Mouse (Mus musculus) stomach, embryonic 16.5 days (tissue): ENCODE data around the gene Scimp. TPM values are rescaled to one million over a fixed set of nuclear protein-coding genes. Genes with fewer than 3 reads are reported as not detected.

ENCODE experiments used
- ATAC-seq: fragments of 200-750 bp; cut with Nextera tagmentation; 2 replicates; pipeline ENCODE4 v1.8.0; 2017; ENCODE audit warnings: moderate number of reproducible peaks, moderate TSS enrichment; ENCODE audit not compliant: insufficient read depth, low FRiP score
- H3K27ac ChIP-seq: fragments of 300-500 bp; sonication (generic); 2 replicates; pipeline ENCODE4 v1.5.1; 2014; ENCODE audit warnings: low read length
- H3K27me3 ChIP-seq: fragments of 300-500 bp; sonication (generic); 2 replicates; pipeline ENCODE4 v1.6.1; 2014; ENCODE audit warnings: low read length, control low read depth, mixed read lengths; ENCODE audit not compliant: control insufficient read depth, insufficient read depth
- H3K36me3 ChIP-seq: fragments of 300-500 bp; sonication (generic); 2 replicates; pipeline ENCODE4 v1.6.1; 2014; ENCODE audit warnings: low read length; ENCODE audit not compliant: control insufficient read depth, insufficient read depth
- H3K4me1 ChIP-seq: fragments of 300-500 bp; sonication (generic); 2 replicates; pipeline ENCODE4 v1.6.1; 2014; ENCODE audit warnings: low read length, control low read depth, mixed read lengths; ENCODE audit not compliant: control insufficient read depth, insufficient read depth
- H3K4me2 ChIP-seq: fragments of 300-500 bp; sonication (generic); 2 replicates; pipeline ENCODE4 v1.6.1; 2014; ENCODE audit warnings: low read depth, low read length, mixed read lengths
- H3K4me3 ChIP-seq: fragments of 300-500 bp; sonication (generic); replicated peaks from 2 replicates; pipeline ENCODE4 v1.5.1; 2014; ENCODE audit warnings: mild to moderate bottlenecking, low read length
- H3K9ac ChIP-seq: fragments of 300-500 bp; sonication (generic); 2 replicates; pipeline ENCODE4 v1.6.1; 2014; ENCODE audit warnings: low read length
- H3K9me3 ChIP-seq: fragments of 300-500 bp; sonication (generic); replicated peaks from 2 replicates; pipeline ENCODE4 v1.6.1; 2016; ENCODE audit warnings: low read length, control low read depth; ENCODE audit not compliant: control insufficient read depth
- WGBS: fragments of 180-500 bp; shearing (Covaris S2); extraction: QIAGEN DNeasy Blood & Tissue Kit; methylation state at CpG from one replicate; pipeline ENCODE4 v1.1.7; 2014; 5-methylcytosine and 5-hydroxymethylcytosine counted together
- polyA plus RNA-seq: library from polyadenylated mRNA; unstranded; fragments of >200 nt; fragmentation: Nextera tagmentation; extraction: Ambion mirVana; gene quantifications from 2 replicates; pipeline ENCODE4 v1.2.1, GENCODE M21; 2015

Gene Scimp
- polyA plus RNA-seq, 1 experiment from 2014 or later, result 0.66 TPM

- Histone ChIP-seq H3K4me3 (no peak overlapping the region), H3K4me1 (no peaks in the 10 kb centered on the region), H3K9ac (0 out of 2 replicates have a peak overlapping the region, but pooled peaks have one; percentile 51), H3K36me3 (no peaks in the 10 kb centered on the region), H3K9me3 (no peaks in the 10 kb centered on the region), H3K27me3 (no peaks in the 10 kb centered on the region), H3K4me2 (peak overlapping the region; percentile 36), H3K27ac (no peak overlapping the region; the same call in 1 of the 2 replicates)
- WGBS, result 67% methylated on average over 8 of the region's 8 CpGs
- ATAC-seq, result no peak
Observed at GRCm38 (mm10) chr11:70805641-70806175, 6.7 kb downstream of the Scimp start.

- ATAC-seq, result no peak
- no peaks in the 10 kb centered on the region for H3K36me3 ChIP-seq
- H3K4me3 ChIP-seq, result no peak overlapping the region
- H3K9ac ChIP-seq, result no peak overlapping the region
- WGBS, result 72% methylated on average over 3 of the region's 3 CpGs
- no peaks in the 10 kb centered on the region for H3K9me3 ChIP-seq
- H3K4me2 ChIP-seq, result no peak overlapping the region
- no peak overlapping the region; the same call in 1 of the 2 replicates for H3K27ac ChIP-seq
- no peaks in the 10 kb centered on the region for H3K27me3 ChIP-seq
- H3K4me1 ChIP-seq, result no peaks in the 10 kb centered on the region
Observed at GRCm38 (mm10) chr11:70804395-70804794, 8.0 kb downstream of the Scimp start.

- no peaks in the 10 kb centered on the region for H3K9me3 ChIP-seq
- no peak for ATAC-seq
Observed at GRCm38 (mm10) chr11:70803711-70804200, 8.6 kb downstream of the Scimp start.

GRCm38 (mm10) chr11:70802865-70803261 lies 9.5 kb downstream of the Scimp start:
- ATAC-seq, result no peak
- H3K9ac ChIP-seq, result no peak overlapping the region
- no peaks in the 10 kb centered on the region for H3K36me3 ChIP-seq
- no peaks in the 10 kb centered on the region for H3K4me1 ChIP-seq
- H3K4me2 ChIP-seq, result no peak overlapping the region
- no peak overlapping the region for H3K4me3 ChIP-seq
- 70% methylated on average over 2 of the region's 2 CpGs for WGBS
- H3K27ac ChIP-seq, result no peak overlapping the region
- H3K27me3 ChIP-seq, result no peaks in the 10 kb centered on the region
- H3K9me3 ChIP-seq, result no peaks in the 10 kb centered on the region

More at GRCm38 (mm10) chr11:70803711-70804200, 8.6 kb downstream of the Scimp start:
- no peak overlapping the region for H3K4me3 ChIP-seq
- H3K27me3 ChIP-seq, result no peaks in the 10 kb centered on the region
- no peak overlapping the region for H3K27ac ChIP-seq
- H3K36me3 ChIP-seq, result no peaks in the 10 kb centered on the region
- no peak overlapping the region for H3K4me2 ChIP-seq
- no peaks in the 10 kb centered on the region for H3K4me1 ChIP-seq
- no peak overlapping the region for H3K9ac ChIP-seq
- 66% methylated on average over 6 of the region's 6 CpGs for WGBS

GRCm38 (mm10) chr11:70802208-70802864 lies 10.1 kb downstream of the Scimp start:
- no peak overlapping the region for H3K4me3 ChIP-seq
- no peaks in the 10 kb centered on the region for H3K27me3 ChIP-seq
- 83% methylated on average over 2 of the region's 2 CpGs for WGBS
- H3K27ac ChIP-seq, result no peak overlapping the region
- no peaks in the 10 kb centered on the region for H3K36me3 ChIP-seq
- H3K4me1 ChIP-seq, result no peaks in the 10 kb centered on the region
- no peak overlapping the region for H3K9ac ChIP-seq
- ATAC-seq, result no peak
- H3K9me3 ChIP-seq, result no peaks in the 10 kb centered on the region
- H3K4me2 ChIP-seq, result no peak overlapping the region

- WGBS, result 88% methylated on average over 1 of the region's 1 CpGs
- no peaks in the 10 kb centered on the region for H3K9me3 ChIP-seq
- no peaks in the 10 kb centered on the region for H3K36me3 ChIP-seq
- no peak overlapping the region for H3K9ac ChIP-seq
- 0 out of 2 replicates have a peak, but pooled peaks cover 2% of the 10 kb centered on the region for H3K4me1 ChIP-seq
- no peak overlapping the region for H3K4me2 ChIP-seq
- no peaks in the 10 kb centered on the region for H3K27me3 ChIP-seq
- ATAC-seq, result no peak
- no peak overlapping the region for H3K27ac ChIP-seq
- H3K4me3 ChIP-seq, result no peak overlapping the region
Observed at GRCm38 (mm10) chr11:70792409-70792808, 20.0 kb downstream of the Scimp start.

- ATAC-seq, result no peak
- H3K4me1 ChIP-seq, result 0 out of 2 replicates have a peak, but pooled peaks cover 2% of the 10 kb centered on the region
- 91% methylated on average over 5 of the region's 5 CpGs for WGBS
- no peak overlapping the region for H3K4me3 ChIP-seq
- no peak overlapping the region for H3K9ac ChIP-seq
- H3K4me2 ChIP-seq, result no peak overlapping the region
- no peaks in the 10 kb centered on the region for H3K9me3 ChIP-seq
- H3K27ac ChIP-seq, result no peak overlapping the region
- no peaks in the 10 kb centered on the region for H3K36me3 ChIP-seq
- H3K27me3 ChIP-seq, result no peaks in the 10 kb centered on the region
Observed at GRCm38 (mm10) chr11:70791676-70792075, 20.7 kb downstream of the Scimp start.

- no peaks in the 10 kb centered on the region for H3K27me3 ChIP-seq
- 0 out of 2 replicates have a peak, but pooled peaks cover 2% of the 10 kb centered on the region for H3K4me1 ChIP-seq
- no peak for ATAC-seq
- no peak overlapping the region for H3K4me3 ChIP-seq
- H3K36me3 ChIP-seq, result no peaks in the 10 kb centered on the region
- H3K9me3 ChIP-seq, result no peaks in the 10 kb centered on the region
- H3K27ac ChIP-seq, result no peak overlapping the region
- H3K9ac ChIP-seq, result no peak overlapping the region
- WGBS, result 56% methylated on average over 7 of the region's 7 CpGs
- no peak overlapping the region for H3K4me2 ChIP-seq
Observed at GRCm38 (mm10) chr11:70790874-70791551, 21.4 kb downstream of the Scimp start.

- no peak overlapping the region for H3K27ac ChIP-seq
- H3K4me3 ChIP-seq, result no peak overlapping the region
- 0 out of 2 replicates have a peak, but pooled peaks cover 2% of the 10 kb centered on the region for H3K4me1 ChIP-seq
- no peaks in the 10 kb centered on the region for H3K27me3 ChIP-seq
- H3K9me3 ChIP-seq, result no peaks in the 10 kb centered on the region
- H3K36me3 ChIP-seq, result no peaks in the 10 kb centered on the region
- H3K9ac ChIP-seq, result no peak overlapping the region
- 88% methylated on average over 2 of the region's 2 CpGs for WGBS
- ATAC-seq, result no peak
- H3K4me2 ChIP-seq, result no peak overlapping the region
Observed at GRCm38 (mm10) chr11:70790426-70790825, 22.0 kb downstream of the Scimp start.
